Mouse (Mus musculus): ENCODE measurements around the gene Ly6g. TPM values are rescaled to one million over a fixed set of nuclear protein-coding genes. Genes with fewer than 3 reads are reported as not detected.

The Ly6g gene
- polyA plus RNA-seq (2015; fragmentation: Nextera tagmentation; extraction: Ambion mirVana): not detected in 2 replicates

DNA sequence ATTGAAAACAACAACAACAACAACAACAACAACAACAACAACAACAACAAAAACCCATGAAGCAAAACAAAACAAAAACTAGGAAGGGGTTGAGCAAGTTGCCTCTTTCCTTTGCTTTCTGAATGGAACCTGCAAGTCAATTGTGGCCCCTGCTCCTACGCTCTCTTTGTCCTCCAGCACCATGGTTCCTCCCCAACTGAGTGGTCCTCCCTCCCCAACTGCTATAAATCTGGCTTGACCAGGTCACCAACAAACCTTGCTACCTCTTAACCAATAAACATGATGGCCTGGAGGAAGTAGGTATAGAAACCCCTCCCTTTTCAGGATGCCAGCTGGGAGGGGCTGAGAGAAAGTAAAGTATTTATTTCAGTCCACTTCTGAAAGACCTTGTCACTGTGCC is at the start of gene Ly6g:
Ly6g (plus strand) TSS at position 301 of the 400 bp plus-strand sequence.

DNA sequence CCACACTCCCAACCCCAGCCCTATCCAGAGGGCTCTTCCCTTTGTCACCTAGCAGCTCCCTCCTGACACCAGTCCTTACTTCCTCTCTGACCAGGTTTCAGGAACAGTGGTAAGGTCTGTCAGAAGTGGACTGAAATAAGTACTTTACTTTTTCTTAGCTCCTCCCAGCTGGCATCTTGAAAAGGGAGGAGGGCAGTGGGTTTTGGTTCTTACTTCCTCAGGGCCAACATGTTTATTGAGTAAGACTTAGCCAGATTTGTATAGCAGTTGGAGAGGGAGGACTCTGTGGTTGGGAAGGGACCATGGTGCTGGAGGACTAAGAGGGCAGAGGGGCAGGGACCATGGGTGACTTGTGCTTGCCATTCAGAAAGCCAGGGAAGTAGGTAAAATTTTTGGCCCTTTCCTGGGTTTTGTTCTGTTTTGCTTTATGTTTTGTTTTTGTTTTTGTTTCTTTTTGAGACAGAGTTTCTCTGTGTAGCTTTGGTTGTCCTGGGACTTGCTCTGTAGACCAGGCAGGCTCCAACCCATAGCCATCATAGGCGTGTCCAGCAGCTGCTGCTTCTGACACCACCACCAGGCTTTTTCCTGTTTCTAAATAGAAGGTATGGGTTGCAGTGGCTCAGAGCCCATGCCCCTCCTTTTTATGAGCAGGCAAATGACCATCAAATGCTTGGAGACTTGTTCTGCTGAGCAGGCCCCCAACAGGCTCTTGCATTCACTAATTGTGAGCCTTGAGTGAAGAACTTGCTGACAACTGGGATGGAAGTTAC is 43.0 kb upstream of the Ly6g start, which contains the start of gene Ly6c2:
Ly6c2 (minus strand) TSS at position 110 of the 770 bp plus-strand sequence.

Other genes with a start within 250 kb of the Ly6g start
- 0.22 and 0.28 TPM in 2 replicates for gene Ly6i, start 171.8 kb upstream of the Ly6g start, polyA plus RNA-seq (2015; fragmentation: Nextera tagmentation; extraction: Ambion mirVana)
- 281 and 303 TPM in 2 replicates for gene Ly6a, start 157.2 kb upstream of the Ly6g start, polyA plus RNA-seq (2015; fragmentation: Nextera tagmentation; extraction: Ambion mirVana)
- gene Ly6c1, start 106.4 kb upstream of the Ly6g start, polyA plus RNA-seq (2015; fragmentation: Nextera tagmentation; extraction: Ambion mirVana): 72.5 and 86.2 TPM in 2 replicates
- 0.55 and 1.2 TPM in 2 replicates for gene Ly6c2, start 43.3 kb upstream of the Ly6g start, polyA plus RNA-seq (2015; fragmentation: Nextera tagmentation; extraction: Ambion mirVana)
- gene BC025446, start 61.1 kb downstream of the Ly6g start, polyA plus RNA-seq (2015; fragmentation: Nextera tagmentation; extraction: Ambion mirVana): 1.6 and 1.7 TPM in 2 replicates
- gene Ly6f, start 113.2 kb downstream of the Ly6g start, polyA plus RNA-seq (2015; fragmentation: Nextera tagmentation; extraction: Ambion mirVana): not detected in 2 replicates

Measured in urinary bladder, postnatal 0 days (tissue).